Mouse (Mus musculus): ENCODE results near the gene Atp10b.

DNA sequence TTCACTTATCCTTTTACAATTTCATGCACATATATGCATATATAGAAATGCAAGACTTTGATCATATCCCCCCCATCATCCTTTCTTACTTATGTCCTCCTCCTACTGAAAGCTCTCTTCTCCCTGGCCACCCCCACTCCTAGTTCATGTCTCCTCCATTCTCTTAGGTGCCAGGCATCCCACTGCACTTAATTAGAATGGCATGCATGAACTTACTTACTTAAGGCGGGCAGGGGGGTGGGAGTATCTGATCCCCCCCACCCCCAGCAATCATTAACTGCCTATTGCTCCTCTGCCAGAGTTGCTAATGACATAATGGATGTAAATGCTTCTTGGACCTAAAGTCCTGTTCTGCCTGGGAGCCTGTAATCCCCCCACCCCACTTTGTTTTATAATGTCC lies 9.1 kb downstream of the Atp10b start:
- no peak for TF ChIP-seq CTCF (IDR thresholded peaks at IDR 0.05; ENCODE audit: low read depth)
- TF ChIP-seq EP300 (optimal IDR thresholded peaks at IDR 0.05) = no peak

Data from stomach, postnatal 0 days (tissue).